Mouse (Mus musculus): ENCODE measurements around the gene Pik3c2b. TPM values are rescaled to one million over a fixed set of nuclear protein-coding genes. Genes with fewer than 3 reads are reported as not detected.

The Pik3c2b gene
- polyA plus RNA-seq, 1 experiment from 2014 or later, result 7.1 TPM

- no peaks in the 10 kb centered on the region for H3K27me3 ChIP-seq (replicated peaks; ENCODE audit: control insufficient read depth, insufficient read depth, low read length)
- WGBS, result 94% methylated on average over 7 of the region's 7 CpGs
- no peak overlapping the region for H3K4me2 ChIP-seq (ENCODE audit: low read depth, low read length)
- no peak for ATAC-seq (ENCODE audit: low read depth)
- H3K9me3 ChIP-seq (ENCODE audit: control insufficient read depth, low read length), result no peaks in the 10 kb centered on the region
- H3K9ac ChIP-seq (ENCODE audit: low read depth, low read length), result no peak overlapping the region
- peaks cover 67% of the 10 kb centered on the region for H3K36me3 ChIP-seq (ENCODE audit: control insufficient read depth, insufficient read depth, low read length)
- no peak for DNase-seq (ENCODE audit: low spot score)
- no peaks in the 10 kb centered on the region for H3K4me1 ChIP-seq (ENCODE audit: control insufficient read depth, insufficient read depth, low read length)
- H3K27ac ChIP-seq (replicated peaks; ENCODE audit: low read depth, low read length), result no peak overlapping the region
- no peak overlapping the region for H3K4me3 ChIP-seq (ENCODE audit: low read depth, low read length)
These were observed 57.8 kb downstream of the Pik3c2b start for GRCm38 (mm10) chr1:133103315-133103714.

DNA sequence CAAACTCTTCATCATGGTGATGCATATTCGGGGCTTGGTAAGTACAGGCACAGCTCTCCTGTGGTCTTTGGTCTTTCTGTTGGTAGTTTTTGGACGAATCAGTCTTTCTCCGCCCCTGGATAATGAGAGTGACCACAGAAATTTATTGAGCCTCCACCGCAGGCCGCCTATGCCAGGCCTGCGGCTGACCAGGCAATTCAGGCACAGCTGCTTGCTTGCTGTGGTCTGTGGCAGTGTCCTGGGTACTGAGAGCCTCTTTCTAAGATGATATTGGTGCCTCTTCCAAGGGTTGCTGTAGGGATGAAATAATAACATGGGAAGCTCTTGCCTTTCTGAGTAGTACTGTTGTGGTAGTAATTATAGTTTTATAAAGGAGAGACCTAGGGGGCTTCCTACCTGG is 58.4 kb downstream of the Pik3c2b start:
- peaks cover 62% of the 10 kb centered on the region for H3K36me3 ChIP-seq (ENCODE audit: control insufficient read depth, insufficient read depth, low read length)
- DNase-seq (ENCODE audit: low spot score) (no peak), ATAC-seq (ENCODE audit: low read depth) (no peak)
- H3K9ac ChIP-seq (ENCODE audit: low read depth, low read length), result no peak overlapping the region
- H3K9me3 ChIP-seq (ENCODE audit: control insufficient read depth, low read length), result no peaks in the 10 kb centered on the region
- 93% methylated on average over 6 of the region's 6 CpGs for WGBS
- no peaks in the 10 kb centered on the region for H3K4me1 ChIP-seq (ENCODE audit: control insufficient read depth, insufficient read depth, low read length)
- no peak overlapping the region for H3K4me3 ChIP-seq (ENCODE audit: low read depth, low read length)
- H3K27me3 ChIP-seq (replicated peaks; ENCODE audit: control insufficient read depth, insufficient read depth, low read length), result no peaks in the 10 kb centered on the region
- H3K4me2 ChIP-seq (ENCODE audit: low read depth, low read length), result no peak overlapping the region
- H3K27ac ChIP-seq (replicated peaks; ENCODE audit: low read depth, low read length), result no peak overlapping the region

DNA sequence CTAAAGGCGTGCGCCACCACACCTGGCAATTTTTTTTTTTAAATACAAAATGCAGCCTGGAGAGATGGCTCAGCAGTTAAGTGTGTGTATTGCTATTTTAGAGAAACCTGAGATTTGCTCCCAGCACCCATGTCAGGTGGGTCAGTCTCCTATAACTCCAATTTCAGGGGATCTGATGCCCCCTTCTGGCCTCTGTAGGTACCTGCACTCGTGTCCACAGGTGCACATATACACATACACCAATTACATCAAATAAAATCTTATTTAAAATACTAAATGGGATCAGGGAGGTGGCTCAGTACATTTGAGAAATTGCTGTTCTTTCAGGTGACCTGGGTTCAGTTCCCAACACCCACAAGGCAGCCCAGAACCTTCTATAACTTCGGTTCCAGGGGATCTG is 70.6 kb downstream of the Pik3c2b start:
- 90% methylated on average over 4 of the region's 4 CpGs for WGBS
- Histone ChIP-seq H3K4me1 (ENCODE audit: control insufficient read depth, insufficient read depth, low read length) (peaks cover 14% of the 10 kb centered on the region; the same call in 1 of the 2 replicates), H3K9me3 (ENCODE audit: control insufficient read depth, low read length) (no peaks in the 10 kb centered on the region), H3K9ac (ENCODE audit: low read depth, low read length) (no peak overlapping the region), H3K4me3 (ENCODE audit: low read depth, low read length) (no peak overlapping the region), H3K27me3 (replicated peaks; ENCODE audit: control insufficient read depth, insufficient read depth, low read length) (no peaks in the 10 kb centered on the region), H3K36me3 (ENCODE audit: control insufficient read depth, insufficient read depth, low read length) (no peaks in the 10 kb centered on the region), H3K4me2 (ENCODE audit: low read depth, low read length) (no peak overlapping the region), H3K27ac (replicated peaks; ENCODE audit: low read depth, low read length) (no peak overlapping the region)
- DNase-seq (ENCODE audit: low spot score) (no peak), ATAC-seq (ENCODE audit: low read depth) (no peak)

- Histone ChIP-seq H3K27ac (replicated peaks; ENCODE audit: low read depth, low read length) (no peak overlapping the region), H3K4me1 (ENCODE audit: control insufficient read depth, insufficient read depth, low read length) (peaks cover 14% of the 10 kb centered on the region; the same call in 1 of the 2 replicates)
- no peak for DNase-seq (ENCODE audit: low spot score)
These were observed 72.7 kb downstream of the Pik3c2b start for GRCm38 (mm10) chr1:133118127-133118526.

DNA sequence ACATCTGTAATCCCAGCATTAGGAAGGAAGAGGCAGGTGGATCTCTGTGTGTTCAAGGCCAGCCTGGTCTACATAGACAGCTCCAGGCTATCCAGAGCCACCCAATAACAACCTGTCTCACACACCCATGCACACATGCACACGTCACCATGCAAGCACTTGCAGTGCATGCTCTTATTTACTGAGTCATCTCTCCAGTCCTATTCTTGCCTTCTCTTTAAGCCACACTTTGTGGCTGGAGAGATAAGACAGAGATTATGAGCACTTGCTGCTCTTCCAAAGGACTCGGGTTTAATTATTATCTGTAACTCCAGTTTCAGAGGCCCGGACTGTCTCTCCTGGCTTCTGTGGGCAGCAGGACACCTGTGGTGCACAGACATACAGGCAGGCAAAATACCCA is 73.4 kb downstream of the Pik3c2b start:
- Histone ChIP-seq H3K4me1 (ENCODE audit: control insufficient read depth, insufficient read depth, low read length) (peaks cover 14% of the 10 kb centered on the region; the same call in 1 of the 2 replicates), H3K27me3 (replicated peaks; ENCODE audit: control insufficient read depth, insufficient read depth, low read length) (no peaks in the 10 kb centered on the region), H3K4me3 (ENCODE audit: low read depth, low read length) (no peak overlapping the region), H3K4me2 (ENCODE audit: low read depth, low read length) (no peak overlapping the region), H3K9ac (ENCODE audit: low read depth, low read length) (no peak overlapping the region), H3K27ac (replicated peaks; ENCODE audit: low read depth, low read length) (no peak overlapping the region), H3K36me3 (ENCODE audit: control insufficient read depth, insufficient read depth, low read length) (no peaks in the 10 kb centered on the region), H3K9me3 (ENCODE audit: control insufficient read depth, low read length) (no peaks in the 10 kb centered on the region)
- ATAC-seq (ENCODE audit: low read depth) (no peak), DNase-seq (ENCODE audit: low spot score) (no peak)
- WGBS, result 78% methylated on average over 3 of the region's 3 CpGs

More at GRCm38 (mm10) chr1:133118127-133118526, 72.7 kb downstream of the Pik3c2b start:
- H3K9me3 ChIP-seq (ENCODE audit: control insufficient read depth, low read length), result no peaks in the 10 kb centered on the region
- no peaks in the 10 kb centered on the region for H3K36me3 ChIP-seq (ENCODE audit: control insufficient read depth, insufficient read depth, low read length)
- H3K9ac ChIP-seq (ENCODE audit: low read depth, low read length), result no peak overlapping the region
- ATAC-seq (ENCODE audit: low read depth), result no peak
- H3K4me3 ChIP-seq (ENCODE audit: low read depth, low read length), result no peak overlapping the region
- H3K4me2 ChIP-seq (ENCODE audit: low read depth, low read length), result no peak overlapping the region
- 95% methylated on average over 5 of the region's 5 CpGs for WGBS
- no peaks in the 10 kb centered on the region for H3K27me3 ChIP-seq (replicated peaks; ENCODE audit: control insufficient read depth, insufficient read depth, low read length)

- peak; percentile 86 for ATAC-seq (ENCODE audit: low read depth)
- H3K27ac ChIP-seq (replicated peaks; ENCODE audit: low read depth, low read length), result 0 out of 2 replicates have a peak overlapping the region, but pooled peaks have one; percentile 18
These were observed 74.7 kb downstream of the Pik3c2b start for GRCm38 (mm10) chr1:133119931-133120712.

GRCm38 (mm10) chr1:133121246-133121645 is 75.8 kb downstream of the Pik3c2b start:
- no peaks in the 10 kb centered on the region for H3K36me3 ChIP-seq (ENCODE audit: control insufficient read depth, insufficient read depth, low read length)
- DNase-seq (ENCODE audit: low spot score) (no peak), ATAC-seq (ENCODE audit: low read depth) (no peak)
- H3K9ac ChIP-seq (ENCODE audit: low read depth, low read length), result no peak overlapping the region
- no peak overlapping the region for H3K4me3 ChIP-seq (ENCODE audit: low read depth, low read length)
- no peak overlapping the region for H3K27ac ChIP-seq (replicated peaks; ENCODE audit: low read depth, low read length)
- no peaks in the 10 kb centered on the region for H3K9me3 ChIP-seq (ENCODE audit: control insufficient read depth, low read length)
- H3K4me2 ChIP-seq (ENCODE audit: low read depth, low read length), result no peak overlapping the region
- H3K4me1 ChIP-seq (ENCODE audit: control insufficient read depth, insufficient read depth, low read length), result peaks cover 14% of the 10 kb centered on the region; the same call in 1 of the 2 replicates
- no peaks in the 10 kb centered on the region for H3K27me3 ChIP-seq (replicated peaks; ENCODE audit: control insufficient read depth, insufficient read depth, low read length)
- WGBS, result 63% methylated on average over 6 of the region's 6 CpGs

More at GRCm38 (mm10) chr1:133119931-133120712, 74.7 kb downstream of the Pik3c2b start:
- Histone ChIP-seq H3K27me3 (replicated peaks; ENCODE audit: control insufficient read depth, insufficient read depth, low read length) (no peaks in the 10 kb centered on the region), H3K9me3 (ENCODE audit: control insufficient read depth, low read length) (no peaks in the 10 kb centered on the region), H3K4me2 (ENCODE audit: low read depth, low read length) (no peak overlapping the region), H3K4me1 (ENCODE audit: control insufficient read depth, insufficient read depth, low read length) (peaks cover 14% of the 10 kb centered on the region; the same call in 1 of the 2 replicates), H3K4me3 (ENCODE audit: low read depth, low read length) (no peak overlapping the region), H3K36me3 (ENCODE audit: control insufficient read depth, insufficient read depth, low read length) (no peaks in the 10 kb centered on the region), H3K9ac (ENCODE audit: low read depth, low read length) (no peak overlapping the region)
- peak; percentile 80 for DNase-seq (ENCODE audit: low spot score)
- WGBS, result 33% methylated on average over 7 of the region's 7 CpGs

DNA sequence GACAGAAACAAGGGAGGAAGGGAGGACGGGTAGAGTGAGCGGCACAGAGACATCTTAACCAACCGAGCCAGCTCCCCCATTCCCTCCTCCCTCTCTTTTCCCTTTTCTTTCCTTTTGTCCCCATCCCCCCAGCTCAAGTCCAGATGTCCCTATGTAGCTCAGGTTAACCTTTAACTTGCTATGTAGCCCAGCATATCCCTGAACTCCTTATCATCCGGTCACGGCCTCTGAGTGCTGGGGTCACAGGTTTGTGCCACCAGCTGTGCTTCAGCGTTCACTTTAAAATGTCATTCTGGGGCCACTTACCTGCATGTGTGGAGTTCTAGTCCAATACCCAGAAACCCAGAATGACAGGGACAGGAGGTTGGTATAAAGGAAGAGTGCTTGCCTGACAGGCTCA is 78.7 kb downstream of the Pik3c2b start:
- H3K9ac ChIP-seq (ENCODE audit: low read depth, low read length), result no peak overlapping the region
- no peaks in the 10 kb centered on the region for H3K9me3 ChIP-seq (ENCODE audit: control insufficient read depth, low read length)
- peaks cover 14% of the 10 kb centered on the region; the same call in 1 of the 2 replicates for H3K4me1 ChIP-seq (ENCODE audit: control insufficient read depth, insufficient read depth, low read length)
- no peaks in the 10 kb centered on the region for H3K36me3 ChIP-seq (ENCODE audit: control insufficient read depth, insufficient read depth, low read length)
- no peak overlapping the region for H3K27ac ChIP-seq (replicated peaks; ENCODE audit: low read depth, low read length)
- ATAC-seq (ENCODE audit: low read depth) (no peak), DNase-seq (ENCODE audit: low spot score) (no peak)
- 79% methylated on average over 6 of the region's 6 CpGs for WGBS
- H3K4me2 ChIP-seq (ENCODE audit: low read depth, low read length), result no peak overlapping the region
- H3K4me3 ChIP-seq (ENCODE audit: low read depth, low read length), result no peak overlapping the region
- H3K27me3 ChIP-seq (replicated peaks; ENCODE audit: control insufficient read depth, insufficient read depth, low read length), result no peaks in the 10 kb centered on the region

All from embryonic facial prominence, embryonic 14.5 days (tissue).